Mouse (Mus musculus): Measurements from ENCODE around the gene Olfr354. TPM values are rescaled to one million over a fixed set of nuclear protein-coding genes. Genes with fewer than 3 reads are reported as not detected.

The Olfr354 gene
- not detected for polyA plus RNA-seq (2012; fragmentation: generic; extraction: Trizol)
- long read RNA-seq, experiment 1, result 0 reads
- long read RNA-seq, experiment 2, result 0 reads

GRCm38 (mm10) chr2:36905380-36905779 is at the start of gene Olfr354:
TSS of gene Olfr354 (plus strand) at chr2:36905680.
- no peaks in the 10 kb centered on the region for H3K79me2 ChIP-seq (ENCODE audit: control insufficient read depth, insufficient read depth)
- no peak within 1 kb of the TSS for H3ac ChIP-seq (ENCODE audit: control insufficient read depth, insufficient read length, low read depth)
- TF ChIP-seq MAX (IDR thresholded peaks at IDR 0.05), result no peak
- no peak for TF ChIP-seq USF1 (IDR thresholded peaks at IDR 0.05; ENCODE audit: low read depth)
- H3K27me3 ChIP-seq (ENCODE audit: control insufficient read depth, insufficient read depth, insufficient read length), result no peaks in the 10 kb centered on the region
- H3K4me3 ChIP-seq (ENCODE audit: insufficient read depth, poor library complexity, severe bottlenecking), result no peak within 1 kb of the TSS
- H3K79me3 ChIP-seq (ENCODE audit: low read depth), result no peaks in the 10 kb centered on the region
- H3K36me3 ChIP-seq (ENCODE audit: control insufficient read depth, insufficient read depth), result no peaks in the 10 kb centered on the region

GRCm38 (mm10) chr2:36862560-36862959 is 42.9 kb upstream of the Olfr354 start, which contains the start of gene Olfr351:
TSS of gene Olfr351 (minus strand) at chr2:36862660.
- no peaks in the 10 kb centered on the region for H3K79me2 ChIP-seq (ENCODE audit: control insufficient read depth, insufficient read depth)
- TF ChIP-seq MYOD1 (IDR thresholded peaks at IDR 0.05; ENCODE audit: control insufficient read depth, insufficient read length, low read depth) (no peak), MAX (IDR thresholded peaks at IDR 0.05) (no peak), USF1 (IDR thresholded peaks at IDR 0.05; ENCODE audit: low read depth) (no peak), FOSL1 (IDR thresholded peaks at IDR 0.05; ENCODE audit: insufficient read depth, low read length, poor library complexity, severe bottlenecking) (no peak), CEBPB (IDR thresholded peaks at IDR 0.05; ENCODE audit: low read depth) (no peak), MYOG (IDR thresholded peaks at IDR 0.05; ENCODE audit: control insufficient read depth, extremely low read depth, insufficient read length) (no peak), CTCF (IDR thresholded peaks at IDR 0.05; ENCODE audit: control insufficient read depth, insufficient read depth, insufficient read length) (no peak)
- no peak within 1 kb of the TSS for H3K4me3 ChIP-seq (ENCODE audit: insufficient read depth, poor library complexity, severe bottlenecking)
- no peak within 1 kb of the TSS for H3ac ChIP-seq (ENCODE audit: control insufficient read depth, insufficient read length, low read depth)
- H3K79me3 ChIP-seq (ENCODE audit: low read depth), result no peaks in the 10 kb centered on the region
- H3K27me3 ChIP-seq (ENCODE audit: control insufficient read depth, insufficient read depth, insufficient read length), result no peaks in the 10 kb centered on the region
- no peaks in the 10 kb centered on the region for H3K36me3 ChIP-seq (ENCODE audit: control insufficient read depth, insufficient read depth)

DNA sequence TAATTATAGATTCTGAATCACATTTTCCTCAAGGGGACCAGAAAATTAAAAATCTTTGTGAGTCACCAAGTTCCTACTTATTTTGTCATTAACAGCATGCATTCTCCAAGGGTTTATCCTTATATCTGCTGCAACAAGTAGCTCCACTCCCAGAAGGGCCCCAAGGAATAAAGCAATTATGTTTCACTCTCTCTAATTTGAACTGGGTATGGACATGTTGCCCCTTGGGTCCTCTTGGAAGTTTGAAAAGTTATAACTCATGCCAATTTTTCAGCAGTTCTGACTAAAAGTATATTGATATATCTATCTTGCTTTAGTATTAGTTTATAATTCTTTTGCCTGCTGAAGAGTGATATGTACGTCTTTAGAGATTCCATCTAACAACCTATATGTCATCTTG is 37.3 kb upstream of the Olfr354 start, which contains the start of gene Olfr352:
TSS of gene Olfr352 (plus strand) at position 301 of the 400 bp plus-strand sequence.
- no peak within 1 kb of the TSS for H3K4me3 ChIP-seq (ENCODE audit: insufficient read depth, poor library complexity, severe bottlenecking)
- H3K79me2 ChIP-seq (ENCODE audit: control insufficient read depth, insufficient read depth), result no peaks in the 10 kb centered on the region
- TF ChIP-seq MYOG (IDR thresholded peaks at IDR 0.05; ENCODE audit: control insufficient read depth, extremely low read depth, insufficient read length), result no peak
- no peak for TF ChIP-seq USF1 (IDR thresholded peaks at IDR 0.05; ENCODE audit: low read depth)
- no peak for TF ChIP-seq MAX (IDR thresholded peaks at IDR 0.05)
- no peak for TF ChIP-seq FOSL1 (IDR thresholded peaks at IDR 0.05; ENCODE audit: insufficient read depth, low read length, poor library complexity, severe bottlenecking)
- TF ChIP-seq CEBPB (IDR thresholded peaks at IDR 0.05; ENCODE audit: low read depth), result no peak
- TF ChIP-seq CTCF (IDR thresholded peaks at IDR 0.05; ENCODE audit: control insufficient read depth, insufficient read depth, insufficient read length), result no peak
- no peak for TF ChIP-seq MYOD1 (IDR thresholded peaks at IDR 0.05; ENCODE audit: control insufficient read depth, insufficient read length, low read depth)
- no peaks in the 10 kb centered on the region for H3K79me3 ChIP-seq (ENCODE audit: low read depth)
- no peaks in the 10 kb centered on the region for H3K36me3 ChIP-seq (ENCODE audit: control insufficient read depth, insufficient read depth)
- no peaks in the 10 kb centered on the region for H3K27me3 ChIP-seq (ENCODE audit: control insufficient read depth, insufficient read depth, insufficient read length)
- no peak within 1 kb of the TSS for H3ac ChIP-seq (ENCODE audit: control insufficient read depth, insufficient read length, low read depth)

DNA sequence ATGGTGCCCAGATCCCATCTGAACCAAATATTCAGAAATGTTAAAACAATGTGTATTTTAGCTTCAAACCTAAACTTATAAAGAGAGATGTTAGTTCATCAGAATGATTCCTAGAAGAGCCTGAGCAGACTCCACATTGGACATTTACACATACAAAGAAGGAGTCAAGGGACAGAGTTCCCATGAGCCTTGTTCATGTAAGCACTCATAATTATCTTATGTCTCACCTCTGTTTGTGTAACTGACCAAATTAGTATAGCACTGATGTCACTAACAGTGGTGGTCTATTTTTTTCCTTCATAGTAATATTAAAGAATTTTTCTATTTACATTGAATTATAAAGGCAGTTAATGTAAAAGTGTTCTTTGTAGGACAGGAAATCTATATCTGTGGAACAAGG is 12.6 kb upstream of the Olfr354 start, which contains the start of gene Olfr353:
TSS of gene Olfr353 (minus strand) at position 101 of the 400 bp plus-strand sequence.
- TF ChIP-seq CTCF (IDR thresholded peaks at IDR 0.05; ENCODE audit: control insufficient read depth, insufficient read depth, insufficient read length) (no peak), CEBPB (IDR thresholded peaks at IDR 0.05; ENCODE audit: low read depth) (no peak)
- Histone ChIP-seq H3ac (ENCODE audit: control insufficient read depth, insufficient read length, low read depth) (no peak within 1 kb of the TSS), H3K4me3 (ENCODE audit: insufficient read depth, poor library complexity, severe bottlenecking) (no peak within 1 kb of the TSS), H3K79me3 (ENCODE audit: low read depth) (no peaks in the 10 kb centered on the region), H3K79me2 (ENCODE audit: control insufficient read depth, insufficient read depth) (no peaks in the 10 kb centered on the region), H3K27me3 (ENCODE audit: control insufficient read depth, insufficient read depth, insufficient read length) (no peaks in the 10 kb centered on the region), H3K36me3 (ENCODE audit: control insufficient read depth, insufficient read depth) (no peaks in the 10 kb centered on the region)

DNA sequence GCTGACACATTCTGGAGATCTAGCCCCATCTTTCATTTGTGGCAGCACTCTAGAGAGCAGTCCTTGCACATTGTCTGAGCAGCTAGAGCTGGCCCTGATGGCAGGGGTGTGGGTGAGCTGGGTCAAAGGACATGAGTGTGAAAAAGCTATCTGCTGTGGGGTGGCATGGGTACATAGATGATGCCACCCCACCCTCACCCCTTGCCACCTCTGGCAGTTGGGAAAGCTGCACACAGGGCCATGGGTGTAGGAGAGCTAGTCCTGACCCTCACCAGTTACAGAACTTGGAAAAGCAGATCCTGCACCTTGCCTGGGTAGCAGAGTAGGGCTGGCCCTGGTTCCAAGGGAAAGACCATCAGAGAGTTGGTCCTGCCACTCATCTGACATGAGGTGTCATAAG is 8.4 kb upstream of the Olfr354 start:
- TF ChIP-seq MYOD1 (IDR thresholded peaks at IDR 0.05; ENCODE audit: control insufficient read depth, insufficient read length, low read depth) (no peak), USF1 (IDR thresholded peaks at IDR 0.05; ENCODE audit: low read depth) (no peak), MAX (IDR thresholded peaks at IDR 0.05) (no peak), FOSL1 (IDR thresholded peaks at IDR 0.05; ENCODE audit: insufficient read depth, low read length, poor library complexity, severe bottlenecking) (no peak), MYOG (IDR thresholded peaks at IDR 0.05; ENCODE audit: control insufficient read depth, extremely low read depth, insufficient read length) (no peak), CEBPB (IDR thresholded peaks at IDR 0.05; ENCODE audit: low read depth) (no peak), CTCF (IDR thresholded peaks at IDR 0.05; ENCODE audit: control insufficient read depth, insufficient read depth, insufficient read length) (no peak)

DNA sequence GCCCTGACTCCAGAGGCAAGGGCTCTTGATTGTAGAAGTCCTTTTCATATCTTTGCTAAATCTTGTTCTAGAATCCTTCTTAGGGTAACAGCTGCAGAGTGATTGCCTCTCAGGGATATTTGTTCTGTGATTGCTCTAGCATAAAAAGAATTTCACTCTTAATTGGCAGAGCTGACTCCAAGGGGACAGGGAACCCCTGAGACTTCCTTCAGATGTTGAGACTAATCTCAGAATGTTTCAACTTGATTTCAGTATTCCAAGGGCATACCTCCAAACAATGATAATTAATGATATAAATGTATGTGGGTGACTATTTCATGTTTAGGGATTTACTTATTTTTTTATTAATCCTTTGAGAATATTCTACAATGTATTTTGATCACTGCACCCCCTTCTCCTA is 23.3 kb downstream of the Olfr354 start, which contains the start of gene Olfr355:
TSS of gene Olfr355 (minus strand) at position 101 of the 400 bp plus-strand sequence.
- H3K4me3 ChIP-seq (ENCODE audit: insufficient read depth, poor library complexity, severe bottlenecking), result no peak within 1 kb of the TSS
- H3K79me2 ChIP-seq (ENCODE audit: control insufficient read depth, insufficient read depth), result no peaks in the 10 kb centered on the region
- no peak for TF ChIP-seq MYOG (IDR thresholded peaks at IDR 0.05; ENCODE audit: control insufficient read depth, extremely low read depth, insufficient read length)
- TF ChIP-seq CEBPB (IDR thresholded peaks at IDR 0.05; ENCODE audit: low read depth), result no peak
- TF ChIP-seq MYOD1 (IDR thresholded peaks at IDR 0.05; ENCODE audit: control insufficient read depth, insufficient read length, low read depth), result no peak
- TF ChIP-seq MAX (IDR thresholded peaks at IDR 0.05), result no peak
- TF ChIP-seq FOSL1 (IDR thresholded peaks at IDR 0.05; ENCODE audit: insufficient read depth, low read length, poor library complexity, severe bottlenecking), result no peak
- TF ChIP-seq USF1 (IDR thresholded peaks at IDR 0.05; ENCODE audit: low read depth), result no peak
- TF ChIP-seq CTCF (IDR thresholded peaks at IDR 0.05; ENCODE audit: control insufficient read depth, insufficient read depth, insufficient read length), result no peak
- H3K36me3 ChIP-seq (ENCODE audit: control insufficient read depth, insufficient read depth), result no peaks in the 10 kb centered on the region
- H3ac ChIP-seq (ENCODE audit: control insufficient read depth, insufficient read length, low read depth), result no peak within 1 kb of the TSS
- H3K27me3 ChIP-seq (ENCODE audit: control insufficient read depth, insufficient read depth, insufficient read length), result no peaks in the 10 kb centered on the region
- no peaks in the 10 kb centered on the region for H3K79me3 ChIP-seq (ENCODE audit: low read depth)

More for the DNA sequence above, 8.4 kb upstream of the Olfr354 start:
- H3K4me3 ChIP-seq (ENCODE audit: insufficient read depth, poor library complexity, severe bottlenecking), result no peak overlapping the region
- H3ac ChIP-seq (ENCODE audit: control insufficient read depth, insufficient read length, low read depth), result no peak overlapping the region
- H3K79me2 ChIP-seq (ENCODE audit: control insufficient read depth, insufficient read depth), result no peaks in the 10 kb centered on the region
- no peaks in the 10 kb centered on the region for H3K27me3 ChIP-seq (ENCODE audit: control insufficient read depth, insufficient read depth, insufficient read length)
- H3K36me3 ChIP-seq (ENCODE audit: control insufficient read depth, insufficient read depth), result no peaks in the 10 kb centered on the region
- H3K79me3 ChIP-seq (ENCODE audit: low read depth), result no peaks in the 10 kb centered on the region

Data from C2C12 (cell line).